In the genomic region with DNA sequence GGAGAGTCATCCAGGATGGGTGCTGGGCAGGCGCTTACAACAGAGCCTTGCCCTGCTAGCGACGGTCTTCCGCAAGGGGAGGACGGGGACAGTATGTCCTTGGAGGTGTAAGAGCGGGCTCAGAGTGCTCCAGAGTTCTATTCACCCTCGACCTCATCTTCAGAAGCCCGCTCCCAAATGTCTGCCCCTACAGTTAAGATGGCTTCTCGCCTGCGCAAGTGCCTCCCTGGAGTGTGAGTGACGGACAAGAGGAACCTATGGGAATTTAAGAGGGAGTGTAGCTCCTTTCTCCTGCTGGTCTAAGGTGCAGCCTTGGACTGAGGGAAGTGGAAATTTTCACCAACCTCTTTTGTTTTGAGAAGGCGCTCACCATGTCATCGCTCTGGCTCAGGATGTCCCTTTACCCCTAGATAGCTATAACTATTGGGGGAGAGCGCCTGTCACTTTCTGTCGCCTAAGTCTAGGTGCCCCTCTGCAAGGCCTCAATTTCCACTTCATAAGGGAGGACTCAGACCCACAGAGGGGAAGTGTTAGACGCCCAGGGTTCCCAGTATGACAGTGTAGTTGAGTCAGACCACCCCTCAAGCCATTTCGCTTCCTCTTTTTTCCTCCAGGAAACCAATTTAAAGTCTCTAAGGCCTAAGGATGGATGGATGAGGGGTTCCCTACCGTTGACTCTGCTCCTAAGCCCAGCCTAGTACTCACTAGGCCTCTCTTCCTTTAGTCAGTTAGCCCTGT, we compare ENCODE assay signal across 8 mouse cellular contexts. TPM values are rescaled to one million over a fixed set of nuclear protein-coding genes. Genes with fewer than 3 reads are reported as not detected.
DNase-seq lines count a peak whose midpoint lies in the region; ATAC-seq and TF ChIP-seq lines count a peak whose summit lies in the region.

A gene (minus strand): TSS at position 212 of the 738 bp plus-strand sequence.

- intact Hi-C loops in heart, adult 2 months (cut with DNase I), result loop anchor here (2.0 to 5.0 kb wide), 3 partner anchors 29 to 233 kb away; a partner anchor contains a TSS

- H3K27me3 ChIP-seq in heart, adult 2 months (ENCODE audit: control insufficient read depth, insufficient read depth, low read length), result no peaks in the 10 kb centered on the region
- H3K27me3 ChIP-seq in midbrain, embryonic 15.5 days (replicated peaks), result 0 out of 2 replicates have a peak, but pooled peaks cover 5% of the 10 kb centered on the region

- no peaks in the 10 kb centered on the region for H3K79me2 ChIP-seq in heart, adult 2 months (replicated peaks; ENCODE audit: control insufficient read depth, insufficient read depth, low read length)

- TF ChIP-seq POLR2A in heart, adult 2 months (IDR thresholded peaks at IDR 0.05; ENCODE audit: insufficient read depth, low read depth, low read length), result no peak

- no peak for DNase-seq in layer of hippocampus, adult 18-20 months (ENCODE audit: low spot score in 2 of 2)
- DNase-seq in layer of hippocampus, adult 9-11 months, result no peak
- DNase-seq in adrenal gland, postnatal 10 days, result no peak
- no peak for DNase-seq in heart, adult 2 months
- no peak for DNase-seq in layer of hippocampus, postnatal 14 days (ENCODE audit: low spot score in 2 of 2)
- DNase-seq in cerebellum, adult 11-12 months, result no peak
- DNase-seq in urinary bladder, postnatal 14 days (ENCODE audit: low spot score), result no peak

- H3K36me3 ChIP-seq in heart, adult 2 months (ENCODE audit: control insufficient read depth, insufficient read depth, low read length), result no peaks in the 10 kb centered on the region
- no peaks in the 10 kb centered on the region for H3K36me3 ChIP-seq in midbrain, embryonic 15.5 days (replicated peaks)

- no peak for TF ChIP-seq CTCF in heart, adult 2 months (IDR thresholded peaks at IDR 0.05)

- ATAC-seq in midbrain, embryonic 15.5 days (replicated peaks), result no peak

- peak within 1 kb of the TSS; percentile 81 for H3K27ac ChIP-seq in heart, adult 2 months
- no peak within 1 kb of the TSS for H3K27ac ChIP-seq in midbrain, embryonic 15.5 days

- H3K4me3 ChIP-seq in heart, adult 2 months, result peak within 1 kb of the TSS; percentile 66
- peak within 1 kb of the TSS; percentile 54 for H3K4me3 ChIP-seq in midbrain, embryonic 15.5 days

- WGBS in heart, adult 2 months, result 58% methylated on average over 18 of the region's 18 CpGs
- WGBS in midbrain, embryonic 15.5 days, result 44% methylated on average over 18 of the region's 18 CpGs

- H3K4me2 ChIP-seq in midbrain, embryonic 15.5 days, result peak within 1 kb of the TSS; percentile 75

- TF ChIP-seq EP300 in heart, adult 2 months (IDR thresholded peaks at IDR 0.05; ENCODE audit: insufficient read depth, low read depth, low read length), result no peak

- H3K4me1 ChIP-seq in heart, adult 2 months (ENCODE audit: control insufficient read depth, insufficient read depth, low read length), result peaks cover 13% of the 10 kb centered on the region
- peaks cover 50% of the 10 kb centered on the region for H3K4me1 ChIP-seq in midbrain, embryonic 15.5 days

- H3K9me3 ChIP-seq in midbrain, embryonic 15.5 days, result no peaks in the 10 kb centered on the region

- H3K9ac ChIP-seq in heart, adult 2 months (ENCODE audit: low read depth, low read length), result peak within 1 kb of the TSS; percentile 92
- peak within 1 kb of the TSS; percentile 46 for H3K9ac ChIP-seq in midbrain, embryonic 15.5 days

RNA-seq across cellular contexts. Expression of the gene that starts here (rescaled TPM):
- 10 to 100 TPM; 18.9 to 19.2 TPM for total RNA-seq in layer of hippocampus, adult 18-20 months (2021)
- 100 to 1,000 TPM; 119 to 129 TPM for total RNA-seq in adrenal gland, postnatal 10 days (2021)
- total RNA-seq in heart, adult 2 months (2021), result 10 to 100 TPM; 10.8 to 12.1 TPM
- polyA plus RNA-seq in heart, adult 2 months (2012; rRNA removed), result 17.4 and 18.9 TPM in 2 replicates
- total RNA-seq in layer of hippocampus, postnatal 14 days (2021), result 10 to 100 TPM; 15.4 to 15.8 TPM
- polyA plus RNA-seq in midbrain, embryonic 15.5 days (2015; fragmentation: Nextera tagmentation; extraction: Ambion mirVana), result 17.2 and 20.5 TPM in 2 replicates

Comparison
In these comparisons a context has a peak if more than half of its experiments do, and no peak if none do; other contexts are left out.
1. RNA of the gene that starts here (total RNA-seq): 119 to 129 TPM in adrenal gland, postnatal 10 days; 18.9 to 19.2 TPM in layer of hippocampus, adult 18-20 months, 15.4 to 15.8 TPM in layer of hippocampus, postnatal 14 days and 10.8 to 12.1 TPM in heart, adult 2 months; every median in the first group is over 4 times any median in the second.